ENCODE assay signal across 8 mouse cellular contexts in the genomic region with DNA sequence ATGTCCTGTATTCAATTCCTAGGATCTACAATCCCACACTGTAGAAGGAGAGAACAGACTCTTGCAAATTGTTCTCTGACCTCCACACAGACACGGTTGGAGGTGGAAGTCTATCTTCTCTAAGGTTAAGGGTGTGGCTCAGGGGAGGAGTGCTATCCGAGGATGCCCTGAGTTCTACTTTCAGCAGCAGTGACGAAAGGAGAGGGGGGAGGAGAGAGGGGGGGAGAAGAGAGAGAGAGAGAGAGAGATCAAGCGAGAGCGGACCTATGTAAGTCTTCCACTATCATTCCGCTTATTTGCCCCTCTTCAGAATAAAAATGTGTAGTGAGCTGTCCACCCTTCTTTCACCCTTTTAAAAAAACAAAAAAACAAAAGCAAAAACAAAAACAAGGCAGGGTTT. TPM values are rescaled to one million over a fixed set of nuclear protein-coding genes. Genes with fewer than 3 reads are reported as not detected.
DNase-seq lines count a peak whose midpoint lies in the region; ATAC-seq lines count a peak whose summit lies in the region.

No protein-coding gene starts in this region.

- no peaks in the 10 kb centered on the region for H3K9me3 ChIP-seq in heart, embryonic 13.5 days
- no peaks in the 10 kb centered on the region for H3K9me3 ChIP-seq in hindbrain, embryonic 12.5 days (replicated peaks)

- peak overlapping the region; percentile 71; the same call in 1 of the 2 replicates for H3K27ac ChIP-seq in heart, embryonic 13.5 days (replicated peaks)
- no peak overlapping the region for H3K27ac ChIP-seq in hindbrain, embryonic 12.5 days

- H3K36me3 ChIP-seq in heart, embryonic 13.5 days: no peaks in the 10 kb centered on the region
- H3K36me3 ChIP-seq in hindbrain, embryonic 12.5 days: no peaks in the 10 kb centered on the region

- H3K27me3 ChIP-seq in heart, embryonic 13.5 days (replicated peaks): peaks cover 12% of the 10 kb centered on the region; the same call in 1 of the 2 replicates
- H3K27me3 ChIP-seq in hindbrain, embryonic 12.5 days: peaks cover 33% of the 10 kb centered on the region

- WGBS in heart, embryonic 13.5 days: 58% methylated on average over 6 of the region's 6 CpGs
- WGBS in hindbrain, embryonic 12.5 days: 54% methylated on average over 6 of the region's 6 CpGs

- no peak for ATAC-seq in heart, embryonic 13.5 days (ENCODE audit: extremely low read depth, insufficient number of reproducible peaks, low FRiP score, low TSS enrichment)
- peak; percentile 28 for ATAC-seq in activated CD4-positive, CD25-positive, alpha-beta regulatory T cell, adult 4 months
- no peak for ATAC-seq in hindbrain, embryonic 12.5 days (ENCODE audit: low FRiP score)
- ATAC-seq in megakaryocyte-erythroid progenitor cell, adult 5-6 weeks (replicated peaks; ENCODE audit: low FRiP score, low TSS enrichment, poor library complexity, severe bottlenecking): peak; percentile 44

- peak overlapping the region; percentile 77 for H3K9ac ChIP-seq in heart, embryonic 13.5 days
- 0 out of 2 replicates have a peak overlapping the region, but pooled peaks have one; percentile 1 for H3K9ac ChIP-seq in hindbrain, embryonic 12.5 days

- DNase-seq in heart, adult 11 months: no peak
- DNase-seq in right cerebral cortex, postnatal 4 days: no peak
- no peak for DNase-seq in spleen, adult 12 weeks (ENCODE audit: low spot score)
- no peak for DNase-seq in gastrocnemius, adult 18-20 months (ENCODE audit: low spot score)

- peaks cover 28% of the 10 kb centered on the region for H3K4me1 ChIP-seq in heart, embryonic 13.5 days
- H3K4me1 ChIP-seq in hindbrain, embryonic 12.5 days: peaks cover 15% of the 10 kb centered on the region

- H3K4me3 ChIP-seq in heart, embryonic 13.5 days: peak overlapping the region; percentile 66
- peak overlapping the region; percentile 55 for H3K4me3 ChIP-seq in hindbrain, embryonic 12.5 days

- H3K4me2 ChIP-seq in heart, embryonic 13.5 days: peak overlapping the region; percentile 76
- H3K4me2 ChIP-seq in hindbrain, embryonic 12.5 days (replicated peaks): peak overlapping the region; percentile 51

RNA-seq across cellular contexts. Expression of gene Eef2k, which starts 8.2 kb away (rescaled TPM):
- polyA plus RNA-seq in heart, embryonic 13.5 days (2015; fragmentation: Nextera tagmentation; extraction: Ambion mirVana): 16.3 and 16.9 TPM in 2 replicates
- polyA plus RNA-seq in activated CD4-positive, CD25-positive, alpha-beta regulatory T cell, adult 4 months (2017; shearing (Covaris generic)): 1 to 10 TPM; 2.0 to 4.1 TPM
- 32.5 and 34.8 TPM in 2 replicates for polyA plus RNA-seq in hindbrain, embryonic 12.5 days (2016; fragmentation: Nextera tagmentation; extraction: Ambion mirVana)
- total RNA-seq in megakaryocyte-erythroid progenitor cell, adult 5-6 weeks (2014; fragmentation: Nextera tagmentation): 42.3 and 63.0 TPM in 2 replicates
- total RNA-seq in megakaryocyte-erythroid progenitor cell, adult 5-6 weeks (2017): 49.9 and 52.6 TPM in 2 replicates
- 10 to 100 TPM; 59.7 to 60.4 TPM for total RNA-seq in gastrocnemius, adult 18-20 months (2021)

RNA-seq across cellular contexts. Expression of gene Gm5737, which starts 22.3 kb away (rescaled TPM):
- not detected in 2 replicates for polyA plus RNA-seq in heart, embryonic 13.5 days (2015; fragmentation: Nextera tagmentation; extraction: Ambion mirVana)
- not detected for polyA plus RNA-seq in activated CD4-positive, CD25-positive, alpha-beta regulatory T cell, adult 4 months (2017; shearing (Covaris generic))
- not detected in 2 replicates for polyA plus RNA-seq in hindbrain, embryonic 12.5 days (2016; fragmentation: Nextera tagmentation; extraction: Ambion mirVana)
- not detected in 2 replicates for total RNA-seq in megakaryocyte-erythroid progenitor cell, adult 5-6 weeks (2014; fragmentation: Nextera tagmentation)
- not detected in 2 replicates for total RNA-seq in megakaryocyte-erythroid progenitor cell, adult 5-6 weeks (2017)
- under 1 TPM in 1 of 2 experiments, not detected in 1; 0.47 TPM for total RNA-seq in gastrocnemius, adult 18-20 months (2021)

Comparison
In these comparisons a context has a peak if more than half of its experiments do, and no peak if none do; other contexts are left out.
1. ATAC-seq: peak in activated CD4-positive, CD25-positive, alpha-beta regulatory T cell, adult 4 months (single experiment) and megakaryocyte-erythroid progenitor cell, adult 5-6 weeks (single experiment); none in heart, embryonic 13.5 days (single experiment) and hindbrain, embryonic 12.5 days (single experiment).